Mouse (Mus musculus): Measurements from ENCODE around the gene Kiz.

The Kiz gene

DNA sequence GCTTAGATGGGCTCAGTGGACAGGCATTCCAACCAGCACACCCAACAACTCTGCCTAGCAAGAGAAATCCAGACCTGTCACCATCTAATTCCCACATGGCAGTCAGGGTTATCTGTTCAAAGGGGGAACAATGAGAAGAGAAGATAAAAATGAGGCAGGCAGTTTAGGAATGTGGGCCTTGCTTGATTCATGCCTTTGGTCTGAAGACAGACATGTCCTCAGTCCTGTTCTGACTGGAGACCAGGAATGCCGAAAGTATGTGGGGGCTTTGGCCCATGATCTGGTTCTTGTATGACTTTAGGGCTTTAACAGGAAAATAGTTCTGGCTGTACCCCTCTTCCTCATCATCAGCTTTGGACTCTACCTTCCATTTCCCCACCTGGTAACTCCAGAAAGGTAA lies 130.1 kb downstream of the Kiz start:
- DNase-seq, result no peak

DNA sequence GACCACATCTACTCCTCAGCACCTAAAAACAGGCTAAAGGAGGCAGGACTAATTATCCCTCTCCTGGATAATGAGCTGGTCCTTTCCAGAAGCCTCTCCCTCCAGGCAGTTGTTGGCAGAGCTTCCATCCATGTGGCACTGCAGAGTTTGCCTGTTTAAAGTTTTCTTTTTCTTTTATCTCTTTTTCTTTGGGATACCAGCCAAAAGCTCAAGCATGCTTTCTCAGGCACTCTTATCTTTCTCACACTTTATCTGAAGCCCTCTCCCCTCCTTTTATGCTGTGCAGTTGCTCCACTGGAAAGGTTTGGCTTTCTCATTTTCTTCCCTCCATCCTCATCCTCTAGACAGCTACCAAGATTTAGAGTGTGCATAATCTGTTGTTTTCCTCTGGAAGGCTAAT lies 130.8 kb downstream of the Kiz start:
- DNase-seq, result no peak

DNA sequence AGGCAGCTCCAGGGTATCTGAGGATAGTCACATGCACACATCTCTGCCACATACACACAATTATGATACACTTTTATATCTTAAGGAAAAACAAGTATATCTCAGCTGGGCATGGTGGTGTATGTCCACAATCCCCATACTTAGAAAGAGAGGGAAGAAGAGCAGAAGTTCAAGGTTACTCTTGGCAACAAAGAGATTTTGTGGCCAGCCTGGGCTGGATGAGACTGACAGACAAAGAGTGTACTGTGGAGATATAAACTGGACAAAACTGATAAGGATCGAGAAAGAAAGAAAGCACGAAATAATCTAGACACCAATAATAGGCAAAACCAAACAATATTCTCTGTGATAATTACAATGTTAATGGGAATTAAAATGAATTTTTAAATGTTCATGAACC lies 151.6 kb downstream of the Kiz start:
- no peak for DNase-seq

DNA sequence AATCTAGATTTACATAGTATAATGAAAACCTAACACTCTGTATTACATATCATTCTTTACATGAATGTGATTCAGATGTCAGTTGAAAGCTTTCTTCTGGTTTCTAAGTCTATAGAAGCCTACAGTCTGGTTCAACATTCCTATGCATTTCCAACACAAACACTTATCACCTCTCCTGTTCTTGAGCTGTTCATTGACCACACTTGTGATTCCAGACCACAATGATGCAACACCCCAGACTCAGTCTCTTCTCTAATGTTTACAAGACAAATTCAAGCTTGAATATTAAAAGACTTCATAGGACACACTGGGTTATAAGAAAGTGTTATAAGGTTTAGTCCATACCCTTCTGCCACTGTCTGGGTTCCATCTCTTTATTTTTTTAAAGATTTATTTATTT lies 153.4 kb downstream of the Kiz start:
- DNase-seq, result no peak

DNA sequence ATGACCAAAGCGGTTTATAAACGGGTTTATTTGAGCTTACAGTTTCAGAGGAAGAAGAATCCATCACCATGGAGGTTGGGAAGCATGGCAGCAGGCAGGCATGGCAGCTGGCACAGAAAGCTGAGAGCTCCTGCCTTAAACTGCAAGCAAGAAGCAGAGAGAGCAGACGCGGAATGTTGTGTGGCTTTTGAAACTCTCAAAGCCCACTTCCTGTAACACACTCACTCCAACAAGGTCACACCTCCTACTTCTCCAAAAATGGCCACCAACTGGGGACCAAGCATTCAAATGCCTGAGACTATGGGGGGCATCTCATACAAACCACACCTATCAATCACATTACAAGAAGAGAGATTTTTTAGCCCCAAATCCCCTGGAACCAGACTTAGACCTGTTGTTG lies 154.5 kb downstream of the Kiz start:
- no peak for DNase-seq

DNA sequence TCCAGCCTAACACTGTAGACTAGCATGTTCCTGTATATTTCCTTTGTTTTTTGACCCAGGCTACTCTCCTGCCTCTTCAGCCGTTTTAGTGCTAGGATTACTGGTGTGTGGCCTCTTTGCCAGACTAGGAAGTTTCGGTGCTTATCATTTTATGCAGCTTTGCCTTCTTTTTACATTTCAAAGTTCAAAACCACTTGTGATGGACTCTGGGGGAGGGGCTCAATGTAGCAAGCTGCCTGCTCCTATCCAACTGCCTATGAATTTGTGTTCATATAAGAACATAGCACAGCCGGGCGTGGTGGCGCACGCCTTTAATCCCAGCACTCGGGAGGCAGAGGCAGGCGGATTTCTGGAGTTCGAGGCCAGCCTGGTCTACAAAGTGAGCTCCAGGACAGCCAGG lies 155.3 kb downstream of the Kiz start:
- no peak for DNase-seq

DNA sequence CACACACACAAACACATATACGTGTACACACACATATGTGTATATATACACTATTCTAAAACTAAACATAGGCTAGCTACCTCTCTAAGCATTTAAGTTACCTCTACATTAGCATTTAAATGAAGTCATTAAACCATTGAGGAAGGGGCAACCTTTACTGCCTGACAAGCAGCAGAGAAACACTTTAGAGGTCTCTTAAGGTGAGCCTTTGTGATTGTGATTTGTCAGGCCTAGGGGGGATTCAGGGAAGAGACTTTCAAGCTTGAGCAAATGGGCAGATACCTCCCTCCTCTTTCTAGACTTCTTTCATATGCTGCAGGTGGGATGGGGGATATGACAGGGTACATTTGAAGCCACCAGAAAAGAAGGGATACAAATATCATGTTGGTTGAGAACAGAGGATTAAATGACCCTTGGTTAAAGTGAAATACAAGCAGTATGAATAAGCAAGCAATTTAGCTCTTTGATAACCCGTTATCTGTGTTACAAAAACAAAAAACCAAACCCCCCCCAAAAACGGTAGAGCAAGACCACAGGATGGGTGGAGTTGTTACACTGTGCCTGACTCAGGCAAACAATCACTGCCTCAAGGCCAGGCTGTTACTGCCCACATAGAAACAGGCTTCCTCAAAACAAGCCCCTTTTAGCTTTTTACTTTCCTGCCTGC lies 155.9 kb downstream of the Kiz start:
- DNase-seq, result no peak

DNA sequence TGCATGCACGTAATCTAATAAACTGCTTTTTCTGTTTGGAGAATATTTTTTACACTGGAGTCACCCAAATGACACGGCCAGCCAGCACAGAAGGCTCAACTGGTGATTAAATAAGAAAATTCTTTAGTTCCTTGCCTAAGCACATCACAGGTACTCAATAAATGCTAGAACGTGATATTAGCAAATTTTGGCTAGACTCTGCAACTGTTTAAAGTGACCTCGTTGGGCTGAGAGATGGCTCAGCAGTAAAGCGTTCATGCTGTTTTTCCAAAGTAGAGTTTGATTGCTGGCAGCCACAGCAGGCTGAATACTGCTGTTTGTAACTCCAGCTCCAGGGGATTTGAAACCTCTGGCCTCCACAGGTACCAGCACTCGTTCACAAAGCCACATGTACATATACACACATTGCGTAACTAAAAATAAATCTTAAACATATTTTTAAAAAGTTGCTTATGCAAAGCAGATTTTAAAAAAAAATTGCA lies 156.5 kb downstream of the Kiz start:
- peak; percentile 16 for DNase-seq

DNA sequence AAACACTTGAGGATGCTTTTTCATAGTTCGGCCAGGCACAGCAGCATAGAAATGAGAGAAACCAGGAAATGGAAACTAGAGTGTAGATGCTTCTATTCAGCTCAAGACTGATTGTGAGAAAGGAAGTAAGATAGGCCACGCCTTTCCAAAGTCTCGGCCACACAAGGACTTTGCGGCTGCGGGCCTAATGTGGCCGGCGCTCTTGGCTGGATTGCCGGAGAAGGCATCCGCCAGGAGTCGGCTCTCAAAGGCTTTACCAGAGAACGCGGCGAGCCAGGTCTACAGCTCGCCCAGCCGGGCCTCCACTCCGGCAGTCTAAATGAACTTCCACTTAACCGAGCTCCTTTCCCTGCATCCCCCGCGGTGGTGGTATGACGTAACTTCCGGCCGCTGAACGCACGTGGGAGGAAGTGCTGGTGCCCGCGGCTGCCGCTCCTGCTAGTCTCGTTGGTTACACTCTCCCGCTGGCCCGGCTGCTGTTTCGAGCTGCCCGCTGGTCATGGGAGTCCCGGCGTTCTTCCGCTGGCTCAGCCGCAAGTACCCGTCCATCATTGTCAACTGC lies 157.0 kb downstream of the Kiz start, which contains the start of gene Xrn2:
TSS of gene Xrn2 (plus strand) at position 374 of the 562 bp plus-strand sequence.
- peak; percentile 97 for DNase-seq

DNA sequence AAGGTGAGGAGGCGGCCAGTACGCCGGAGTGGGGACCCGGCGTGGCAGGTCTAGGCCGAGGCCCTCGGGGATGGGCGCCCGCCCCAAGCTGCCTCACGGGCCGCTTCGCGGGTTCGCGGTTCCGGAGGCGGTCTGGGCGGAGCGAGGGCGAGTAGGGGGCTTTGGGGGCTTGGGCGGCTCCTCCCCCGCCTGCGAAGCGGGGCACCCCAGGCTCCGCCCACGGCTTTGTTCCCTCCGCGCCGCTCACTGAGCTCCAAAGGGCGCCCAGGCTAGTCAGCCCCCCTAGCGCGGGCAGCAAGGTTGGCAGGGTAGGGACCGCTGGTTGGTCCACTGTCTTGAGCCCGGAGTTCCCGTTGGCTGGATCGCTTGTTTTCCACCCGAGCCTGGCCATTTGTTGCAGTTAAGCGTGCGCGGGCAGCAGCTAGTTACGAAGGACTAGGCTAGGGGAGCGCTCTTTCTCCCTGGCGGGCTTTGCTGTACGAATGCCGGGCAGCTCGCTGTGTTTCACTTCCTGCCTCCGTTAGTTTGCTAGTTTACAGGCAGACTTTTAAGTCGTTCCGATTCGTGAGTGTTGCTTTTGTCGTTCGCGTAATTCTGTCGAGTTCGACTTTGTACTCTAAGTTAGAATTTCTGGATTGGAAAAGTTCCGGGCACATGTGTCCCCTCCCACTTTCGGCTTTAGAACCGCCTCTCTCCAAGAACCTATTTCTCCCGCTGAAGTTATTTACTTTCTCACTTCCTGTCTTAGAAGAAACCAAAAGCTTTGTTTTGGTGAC lies 157.7 kb downstream of the Kiz start:
- DNase-seq, result peak; percentile 88

DNA sequence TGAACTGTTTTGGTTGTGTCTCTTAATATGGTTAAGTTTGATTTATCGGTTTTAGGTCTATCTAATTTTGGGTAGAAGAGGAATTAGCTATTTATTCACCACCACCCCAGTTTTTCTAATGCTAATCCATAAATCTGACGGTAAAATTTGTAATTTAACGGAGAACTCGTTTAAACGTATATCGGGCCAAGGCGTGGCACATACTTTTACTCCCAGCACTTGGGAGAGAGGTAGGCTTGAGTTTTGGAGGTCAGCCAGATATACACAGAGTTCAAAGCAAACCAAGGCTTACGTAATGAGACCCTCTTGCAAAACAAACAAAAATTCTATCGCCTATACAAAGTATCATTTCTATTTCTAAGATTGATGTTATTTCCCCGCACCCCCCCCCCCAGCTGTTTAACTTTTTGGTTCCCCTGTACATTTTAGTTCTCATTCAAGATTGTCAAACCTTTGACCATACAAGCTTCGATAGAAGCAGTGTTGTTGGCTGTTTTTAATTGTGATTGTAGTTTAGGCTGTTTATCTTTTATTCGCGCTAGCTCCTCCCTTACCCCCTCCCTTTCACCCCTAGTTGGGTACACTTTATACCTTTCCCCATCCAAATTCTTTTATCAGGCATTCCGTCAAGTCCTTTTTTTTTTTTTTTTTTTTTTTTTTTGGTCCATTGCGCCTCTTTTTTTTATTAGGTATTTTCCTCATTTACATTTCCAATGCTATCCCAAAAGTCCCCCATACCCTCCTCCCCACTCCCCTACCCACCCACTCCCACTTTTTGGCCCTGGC lies 158.6 kb downstream of the Kiz start:
- no peak for DNase-seq
